Mouse (Mus musculus) limb, embryonic 11.5 days (tissue): Measurements from ENCODE around the gene Rbms1. TPM values are rescaled to one million over a fixed set of nuclear protein-coding genes. Genes with fewer than 3 reads are reported as not detected.

Experiments
- ATAC-seq: fragments of 200-750 bp; cut with Nextera tagmentation; 2 replicates; pipeline ENCODE4 v1.8.0; 2017; ENCODE audit warnings: low read depth; ENCODE audit not compliant: insufficient number of reproducible peaks, low FRiP score, low TSS enrichment
- DNase-seq: peaks from one replicate; pipeline ENCODE4 v3.0.0-alpha.2; 2015; ENCODE audit warnings: low spot score
- H3K27ac ChIP-seq: fragments of 300-500 bp; sonication (generic); replicated peaks from 2 replicates; pipeline ENCODE4 v1.5.1; 2014; ENCODE audit warnings: low read depth, mild to moderate bottlenecking, low read length
- H3K27me3 ChIP-seq: fragments of 300-500 bp; sonication (generic); 2 replicates; pipeline ENCODE4 v1.6.1; 2014; ENCODE audit warnings: mild to moderate bottlenecking, low read length, mixed read lengths; ENCODE audit not compliant: control insufficient read depth, insufficient read depth
- H3K36me3 ChIP-seq: fragments of 300-500 bp; sonication (generic); 2 replicates; pipeline ENCODE4 v1.6.1; 2014; ENCODE audit warnings: mild to moderate bottlenecking, low read length, moderate library complexity, mixed read lengths; ENCODE audit not compliant: control insufficient read depth, insufficient read depth
- H3K4me1 ChIP-seq: fragments of 300-500 bp; sonication (generic); 2 replicates; pipeline ENCODE4 v1.6.1; 2014; ENCODE audit warnings: low read length, mixed read lengths; ENCODE audit not compliant: control insufficient read depth, insufficient read depth
- H3K4me2 ChIP-seq: fragments of 300-500 bp; sonication (generic); 2 replicates; pipeline ENCODE4 v1.6.1; 2014; ENCODE audit warnings: low read depth, mild to moderate bottlenecking, moderate library complexity; ENCODE audit not compliant: severe bottlenecking
- H3K4me3 ChIP-seq: fragments of 300-500 bp; sonication (generic); 2 replicates; pipeline ENCODE4 v1.5.1; 2014; ENCODE audit warnings: low read depth, low read length
- H3K9ac ChIP-seq: fragments of 300-500 bp; sonication (generic); 2 replicates; pipeline ENCODE4 v1.6.1; 2014; ENCODE audit warnings: mild to moderate bottlenecking, low read length
- H3K9me3 ChIP-seq: fragments of 300-500 bp; sonication (generic); 2 replicates; pipeline ENCODE4 v1.6.1; 2016; ENCODE audit warnings: low read length; ENCODE audit not compliant: control insufficient read depth
- WGBS: fragments of 180-500 bp; shearing (Covaris S2); extraction: QIAGEN DNeasy Blood & Tissue Kit; methylation state at CpG from one replicate; pipeline ENCODE4 v1.1.7; 2014; 5-methylcytosine and 5-hydroxymethylcytosine counted together
- polyA plus RNA-seq: library from polyadenylated mRNA; unstranded; fragments of >200 nt; fragmentation: Nextera tagmentation; extraction: Ambion mirVana; gene quantifications from 2 replicates; pipeline ENCODE4 v1.2.1, GENCODE M21; 2014

The Rbms1 gene
- polyA plus RNA-seq, 1 experiment from 2014 or later = 111 TPM

GRCm38 (mm10) chr2:60843633-60844032, 119.4 kb downstream of the Rbms1 start:
- ATAC-seq = no peak
- H3K27ac ChIP-seq = no peak overlapping the region
- no peak for DNase-seq
- H3K4me3 ChIP-seq = no peak overlapping the region
- H3K4me2 ChIP-seq = no peak overlapping the region
- H3K9ac ChIP-seq = no peak overlapping the region
- H3K36me3 ChIP-seq = no peaks in the 10 kb centered on the region
- 90% methylated on average over 3 of the region's 3 CpGs for WGBS
- H3K27me3 ChIP-seq = no peaks in the 10 kb centered on the region
- H3K9me3 ChIP-seq = no peaks in the 10 kb centered on the region
- H3K4me1 ChIP-seq = peaks cover 3% of the 10 kb centered on the region; the same call in 1 of the 2 replicates

GRCm38 (mm10) chr2:60842976-60843375, 120.0 kb downstream of the Rbms1 start:
- WGBS = 35% methylated on average over 4 of the region's 4 CpGs
- Histone ChIP-seq H3K9ac (no peak overlapping the region), H3K4me2 (no peak overlapping the region), H3K4me3 (no peak overlapping the region), H3K27me3 (no peaks in the 10 kb centered on the region), H3K9me3 (no peaks in the 10 kb centered on the region), H3K27ac (no peak overlapping the region), H3K4me1 (peaks cover 3% of the 10 kb centered on the region; the same call in 1 of the 2 replicates), H3K36me3 (no peaks in the 10 kb centered on the region)
- DNase-seq = no peak
- no peak for ATAC-seq

- ATAC-seq = no peak
- Histone ChIP-seq H3K27me3 (no peaks in the 10 kb centered on the region), H3K27ac (no peak overlapping the region), H3K9me3 (no peaks in the 10 kb centered on the region), H3K4me1 (peaks cover 3% of the 10 kb centered on the region; the same call in 1 of the 2 replicates), H3K9ac (no peak overlapping the region), H3K4me3 (no peak overlapping the region), H3K4me2 (no peak overlapping the region), H3K36me3 (no peaks in the 10 kb centered on the region)
- WGBS = 68% methylated on average over 4 of the region's 4 CpGs
- no peak for DNase-seq
Observed at GRCm38 (mm10) chr2:60840922-60841321, 122.1 kb downstream of the Rbms1 start.

- H3K9ac ChIP-seq = no peak overlapping the region
- peaks cover 3% of the 10 kb centered on the region; the same call in 1 of the 2 replicates for H3K4me1 ChIP-seq
Observed at GRCm38 (mm10) chr2:60839498-60839897, 123.5 kb downstream of the Rbms1 start.

DNA sequence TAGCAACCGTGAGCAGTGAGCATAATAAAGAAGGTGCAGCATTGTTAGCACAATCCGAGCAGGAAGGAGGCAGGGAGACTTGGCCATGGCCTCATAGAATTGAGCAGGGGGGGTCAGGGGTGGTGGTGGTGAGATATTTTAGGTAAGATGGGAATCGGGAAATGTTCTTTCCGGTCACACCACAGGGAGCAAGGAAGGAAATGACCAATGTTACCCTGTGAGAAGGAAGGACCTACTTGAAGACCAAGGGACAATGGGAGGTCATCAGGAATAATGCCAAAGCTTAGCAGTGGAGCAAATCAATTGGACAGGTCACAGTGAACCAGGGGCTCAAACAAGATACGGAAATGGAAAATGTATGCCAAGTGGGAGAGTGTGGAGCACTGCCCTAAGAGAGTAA, 124.1 kb downstream of the Rbms1 start:
- ATAC-seq (no peak), DNase-seq (no peak)
- WGBS = 85% methylated on average over 5 of the region's 5 CpGs
- no peak overlapping the region for H3K9ac ChIP-seq
- no peak overlapping the region for H3K4me3 ChIP-seq
- H3K4me1 ChIP-seq = peaks cover 3% of the 10 kb centered on the region; the same call in 1 of the 2 replicates
- H3K36me3 ChIP-seq = no peaks in the 10 kb centered on the region
- H3K27ac ChIP-seq = no peak overlapping the region
- no peaks in the 10 kb centered on the region for H3K27me3 ChIP-seq
- no peak overlapping the region for H3K4me2 ChIP-seq
- H3K9me3 ChIP-seq = no peaks in the 10 kb centered on the region

More at GRCm38 (mm10) chr2:60839498-60839897, 123.5 kb downstream of the Rbms1 start:
- Histone ChIP-seq H3K9me3 (no peaks in the 10 kb centered on the region), H3K36me3 (no peaks in the 10 kb centered on the region), H3K27me3 (no peaks in the 10 kb centered on the region), H3K27ac (no peak overlapping the region), H3K4me3 (no peak overlapping the region), H3K4me2 (no peak overlapping the region)
- no peak for DNase-seq
- 89% methylated on average over 4 of the region's 4 CpGs for WGBS
- no peak for ATAC-seq

DNA sequence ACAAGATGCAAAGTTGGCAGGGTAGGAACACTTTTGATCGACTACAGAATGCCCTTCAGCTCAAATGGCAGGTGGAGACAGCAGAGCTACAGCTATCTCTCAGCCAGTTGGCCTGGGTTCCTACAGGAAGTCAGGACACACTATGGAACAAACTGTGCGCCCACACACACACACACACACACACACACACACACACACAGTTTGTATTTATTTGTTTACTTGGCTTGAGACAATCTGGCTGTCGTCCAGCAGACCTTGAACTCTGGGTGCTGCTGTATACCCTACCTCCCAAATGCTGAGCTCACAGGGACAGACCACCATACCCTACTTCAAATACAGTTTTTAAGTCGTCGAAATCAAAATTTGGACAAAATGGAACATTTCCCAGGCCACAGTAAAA, 125.4 kb downstream of the Rbms1 start:
- H3K9ac ChIP-seq = no peak overlapping the region
- no peak overlapping the region for H3K4me2 ChIP-seq
- DNase-seq (no peak), ATAC-seq (no peak)
- H3K27ac ChIP-seq = no peak overlapping the region
- no peaks in the 10 kb centered on the region for H3K9me3 ChIP-seq
- peaks cover 3% of the 10 kb centered on the region; the same call in 1 of the 2 replicates for H3K4me1 ChIP-seq
- no peaks in the 10 kb centered on the region for H3K36me3 ChIP-seq
- no peaks in the 10 kb centered on the region for H3K27me3 ChIP-seq
- H3K4me3 ChIP-seq = no peak overlapping the region
- WGBS = 85% methylated on average over 5 of the region's 5 CpGs

DNA sequence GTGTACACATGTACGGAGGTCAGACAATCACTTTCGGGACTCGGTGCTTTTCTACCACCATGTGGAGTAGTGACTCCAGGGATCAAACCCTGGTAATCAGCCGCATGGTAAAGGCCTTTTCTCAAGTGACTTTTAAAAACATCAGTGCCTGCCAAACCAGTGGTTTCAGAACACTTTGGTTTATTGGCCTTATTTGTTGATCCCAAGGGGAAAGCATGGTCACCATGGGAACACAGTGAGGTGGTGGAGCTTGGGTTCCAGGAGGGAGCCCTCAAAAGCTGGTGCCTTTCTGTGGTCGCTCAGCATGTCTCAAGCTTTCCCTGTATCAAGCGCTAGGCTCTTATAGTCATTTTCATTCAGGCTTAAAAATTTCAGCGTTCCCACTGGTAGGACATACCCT, 126.8 kb downstream of the Rbms1 start:
- Histone ChIP-seq H3K4me1 (peaks cover 3% of the 10 kb centered on the region; the same call in 1 of the 2 replicates), H3K27me3 (no peaks in the 10 kb centered on the region), H3K9ac (no peak overlapping the region), H3K36me3 (no peaks in the 10 kb centered on the region), H3K4me2 (no peak overlapping the region), H3K4me3 (no peak overlapping the region), H3K27ac (no peak overlapping the region), H3K9me3 (no peaks in the 10 kb centered on the region)
- DNase-seq (no peak), ATAC-seq (no peak)
- 88% methylated on average over 7 of the region's 7 CpGs for WGBS

DNA sequence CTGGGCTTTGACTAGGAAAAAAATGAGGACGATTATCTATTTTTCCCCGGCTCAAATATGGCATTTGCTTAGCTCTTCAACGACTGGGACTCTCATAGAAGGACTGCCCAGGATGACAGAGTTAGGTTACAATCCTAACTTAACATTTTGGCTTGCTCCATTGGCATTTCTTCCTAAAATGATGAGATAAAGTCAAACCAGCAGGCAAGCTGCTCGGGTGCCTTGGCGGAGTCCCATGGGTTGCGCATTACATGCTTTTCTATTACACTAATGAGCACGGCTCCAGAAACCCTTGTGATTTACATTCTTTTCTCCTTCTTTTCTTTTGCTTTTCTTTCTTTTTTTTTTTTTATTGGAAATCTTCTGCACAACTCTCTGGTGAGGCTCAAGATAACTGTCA, 128.7 kb downstream of the Rbms1 start:
- H3K9me3 ChIP-seq = no peaks in the 10 kb centered on the region
- H3K27ac ChIP-seq = no peak overlapping the region
- ATAC-seq (no peak), DNase-seq (no peak)
- 85% methylated on average over 7 of the region's 7 CpGs for WGBS
- no peaks in the 10 kb centered on the region for H3K27me3 ChIP-seq
- H3K4me1 ChIP-seq = peaks cover 3% of the 10 kb centered on the region; the same call in 1 of the 2 replicates
- no peaks in the 10 kb centered on the region for H3K36me3 ChIP-seq
- no peak overlapping the region for H3K4me3 ChIP-seq
- H3K4me2 ChIP-seq = no peak overlapping the region
- H3K9ac ChIP-seq = no peak overlapping the region

DNA sequence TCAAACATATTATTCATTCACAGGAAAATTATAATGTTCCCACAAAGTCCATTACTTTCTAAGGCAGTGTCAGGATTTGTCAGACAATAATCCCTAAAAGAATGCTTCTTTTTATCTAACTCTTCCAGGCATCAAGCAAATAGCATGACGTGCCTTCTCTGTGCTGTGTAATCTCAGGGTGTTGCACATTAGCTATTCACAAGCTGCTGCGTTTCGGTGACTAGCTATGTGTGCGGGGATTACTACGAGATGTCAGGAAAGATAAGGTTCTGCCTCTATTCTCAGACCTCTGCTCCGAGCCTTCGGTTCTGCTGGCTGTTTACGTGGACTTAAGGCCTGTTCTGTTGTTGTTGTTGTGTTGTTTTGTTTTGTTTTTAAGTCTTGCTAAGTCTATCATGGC, 130.7 kb downstream of the Rbms1 start:
- ATAC-seq (no peak), DNase-seq (no peak)
- Histone ChIP-seq H3K27ac (no peak overlapping the region), H3K4me3 (no peak overlapping the region), H3K9me3 (no peaks in the 10 kb centered on the region), H3K27me3 (no peaks in the 10 kb centered on the region), H3K9ac (no peak overlapping the region), H3K36me3 (no peaks in the 10 kb centered on the region), H3K4me1 (peaks cover 3% of the 10 kb centered on the region; the same call in 1 of the 2 replicates), H3K4me2 (no peak overlapping the region)
- 88% methylated on average over 8 of the region's 8 CpGs for WGBS
